Mouse (Mus musculus): ENCODE results near the gene Galnt11. TPM values are rescaled to one million over a fixed set of nuclear protein-coding genes. Genes with fewer than 3 reads are reported as not detected.
A peak's percentile ranks its signal among the peaks of the same experiment; 100 is the strongest.

The Galnt11 gene
- total RNA-seq, 2 experiments from 2014 or later = 24.5 TPM

DNA sequence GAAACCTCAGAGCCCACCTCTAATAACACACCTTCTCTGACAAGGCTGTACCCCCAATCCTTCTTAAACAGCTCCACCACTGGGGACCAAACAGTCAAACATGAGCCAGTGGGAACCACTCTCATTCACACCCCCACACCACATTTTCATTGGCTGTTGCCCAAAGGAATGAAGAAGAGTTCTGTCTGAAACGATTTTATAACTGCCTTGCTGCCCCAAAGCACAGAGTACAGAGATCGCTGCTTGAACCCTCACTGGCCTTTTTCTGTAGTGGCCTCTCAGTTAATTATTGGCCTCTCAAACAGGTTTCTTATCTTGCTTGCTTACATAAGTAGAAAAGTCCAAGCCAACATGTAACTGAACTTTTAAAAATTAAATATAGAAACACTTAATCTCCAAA, 30.7 kb downstream of the Galnt11 start:
- no peak for DNase-seq
- intact Hi-C loops (cut with DNase I) = no loop called here

DNA sequence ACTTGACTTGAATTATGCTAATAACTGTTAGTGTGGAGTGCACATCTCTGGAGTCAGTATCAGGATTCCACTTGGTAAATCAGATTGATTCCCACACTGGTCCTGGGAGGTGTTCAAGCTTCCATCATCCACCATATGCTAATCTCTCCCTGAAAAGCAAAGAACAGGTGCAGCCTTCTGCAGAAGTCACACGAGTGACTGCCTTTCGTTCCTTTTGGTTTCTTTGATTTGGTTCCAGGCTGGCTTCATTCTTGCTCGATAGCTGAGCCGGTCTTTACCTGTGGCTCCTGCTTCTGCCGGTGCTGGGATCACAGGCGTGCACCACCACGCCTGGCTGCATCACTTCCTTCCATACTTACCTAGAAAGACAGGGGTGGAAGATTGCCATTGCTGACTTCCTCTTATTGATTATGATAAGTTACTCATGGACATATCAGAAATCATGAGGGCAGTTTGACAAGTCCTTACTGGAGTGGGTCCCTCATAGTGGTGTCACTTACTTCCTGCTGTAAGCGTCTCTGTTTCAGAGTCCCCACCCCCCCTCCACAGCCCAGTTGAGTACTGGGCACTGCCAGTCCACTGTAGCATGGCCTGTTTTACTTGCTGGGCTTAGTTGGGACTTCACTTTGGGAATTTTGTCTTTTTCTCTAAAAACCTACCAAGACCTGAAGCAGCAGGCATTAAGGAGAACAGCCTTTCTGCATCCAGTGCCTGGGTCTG, 31.3 kb downstream of the Galnt11 start:
- DNase-seq = no peak
- intact Hi-C loops (cut with DNase I) = no loop called here

GRCm38 (mm10) chr5:25254491-25254890, 32.8 kb downstream of the Galnt11 start:
- intact Hi-C loops (cut with DNase I) = no loop called here

DNA sequence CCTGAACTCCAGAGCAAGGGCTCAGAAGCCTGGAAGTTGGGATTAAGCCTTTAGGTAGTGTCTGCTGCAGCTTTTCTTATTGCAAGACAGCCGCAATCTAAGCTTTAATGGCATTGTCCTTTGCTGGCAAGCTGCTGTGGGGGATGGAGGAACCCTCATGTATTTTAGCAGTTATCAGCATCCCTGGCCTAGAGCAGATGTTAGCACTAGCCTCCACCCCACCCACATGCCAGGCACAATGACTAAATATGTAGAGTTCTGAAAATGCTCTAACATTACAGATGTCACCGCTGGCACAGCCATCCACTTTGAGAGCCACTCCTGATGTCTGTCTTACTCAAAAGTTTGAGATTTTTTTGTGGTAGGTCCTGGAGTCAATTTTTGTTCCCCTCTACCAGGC, 35.0 kb downstream of the Galnt11 start:
- no peak for DNase-seq
- intact Hi-C loops (cut with DNase I) = no loop called here

More at GRCm38 (mm10) chr5:25254491-25254890, 32.8 kb downstream of the Galnt11 start:
- DNase-seq = no peak

- intact Hi-C loops (cut with DNase I) = no loop called here
- no peak for DNase-seq
These were observed 39.7 kb downstream of the Galnt11 start for GRCm38 (mm10) chr5:25261452-25261851.

GRCm38 (mm10) chr5:25262266-25262665, 40.6 kb downstream of the Galnt11 start:
- intact Hi-C loops (cut with DNase I) = no loop called here
- DNase-seq = no peak

DNA sequence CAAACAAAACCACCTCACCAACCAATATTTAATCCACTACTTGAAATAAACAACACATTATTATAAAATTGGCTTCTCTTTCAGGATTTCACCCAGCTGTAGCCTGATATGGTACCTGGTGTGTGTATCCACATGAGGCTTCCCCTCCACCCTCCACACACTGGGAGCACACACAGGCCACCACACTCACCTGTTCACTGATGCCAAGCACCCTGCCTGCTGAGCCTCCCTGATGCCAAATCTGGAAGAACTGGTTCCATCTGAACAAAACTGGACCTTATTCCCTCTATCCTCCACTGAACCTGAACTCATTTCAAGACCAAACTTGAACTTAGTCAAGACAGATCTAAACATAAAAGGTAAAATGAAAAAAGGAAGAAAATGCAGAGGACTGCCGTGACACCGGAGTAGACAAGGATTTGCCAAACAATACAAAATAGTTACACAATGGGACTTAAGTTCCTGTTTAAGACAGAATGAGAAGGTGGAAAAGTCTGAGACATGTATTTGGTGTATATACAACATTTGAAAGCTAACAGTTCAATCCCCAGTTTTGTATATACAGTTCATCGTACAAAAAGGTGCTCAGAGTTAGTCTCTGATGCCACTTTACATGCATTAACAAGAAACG, 46.7 kb downstream of the Galnt11 start:
- intact Hi-C loops (cut with DNase I) = no loop called here
- no peak for DNase-seq

DNA sequence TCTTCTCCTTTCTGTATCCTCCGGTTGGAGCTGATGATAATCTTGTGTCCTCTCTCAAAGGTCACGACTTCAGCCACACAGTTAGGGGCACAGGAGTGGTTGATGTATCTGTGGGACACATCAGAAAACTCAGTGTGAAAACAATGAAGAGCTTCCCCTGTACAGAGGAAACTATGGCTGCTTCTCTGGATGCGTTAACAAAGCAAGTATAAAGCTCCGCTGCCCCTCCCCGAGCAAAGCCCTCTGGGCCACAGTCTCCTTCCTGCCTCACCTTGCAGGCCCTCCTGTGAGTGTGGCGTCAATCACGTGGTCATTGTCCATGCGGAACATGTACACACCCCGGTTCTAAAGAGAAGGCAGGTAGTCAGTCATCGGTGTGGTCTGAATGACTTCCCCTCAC, 53.9 kb downstream of the Galnt11 start:
- intact Hi-C loops (cut with DNase I) = no loop called here

DNA sequence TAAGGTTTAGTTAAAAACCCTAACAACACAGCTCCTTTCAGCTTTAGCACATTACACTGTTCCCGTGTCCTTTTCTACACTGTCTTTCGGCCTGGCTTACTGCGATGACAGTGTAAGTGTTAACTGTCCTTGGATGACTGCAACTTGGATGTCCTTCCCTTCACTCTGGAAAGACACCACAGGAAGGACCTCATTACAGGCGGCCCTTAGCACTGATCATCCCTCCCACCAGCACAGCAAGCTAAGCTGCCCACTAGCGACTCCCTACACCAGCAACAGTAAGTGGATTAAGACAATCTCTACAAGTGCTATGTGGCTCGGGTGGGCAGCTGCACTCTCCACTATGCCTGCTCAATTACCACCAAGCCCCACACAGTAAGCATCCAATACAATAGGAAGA, 54.7 kb downstream of the Galnt11 start:
- no peak for DNase-seq
- intact Hi-C loops (cut with DNase I) = no loop called here

More for the DNA sequence above, 53.9 kb downstream of the Galnt11 start:
- DNase-seq = no peak

DNA sequence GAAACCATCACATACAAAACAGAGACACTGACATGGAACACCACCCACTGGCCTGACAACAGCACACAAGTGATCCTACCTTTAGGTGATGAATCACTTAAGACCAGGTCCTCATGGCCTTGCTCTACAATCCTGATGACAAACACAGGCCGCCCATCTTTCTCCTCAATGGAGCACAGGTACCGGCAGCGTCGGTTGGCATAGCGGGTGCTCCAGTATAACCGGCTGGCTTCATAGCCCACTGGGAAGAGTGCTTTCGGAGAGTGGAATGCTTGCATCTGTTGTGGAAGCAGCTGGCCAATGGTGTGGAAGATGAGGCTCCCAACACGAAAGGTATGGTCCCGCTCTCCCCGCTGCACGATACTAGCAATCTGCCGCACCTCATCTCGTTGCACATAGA, 62.3 kb downstream of the Galnt11 start:
- intact Hi-C loops (cut with DNase I) = no loop called here
- no peak for DNase-seq

DNA sequence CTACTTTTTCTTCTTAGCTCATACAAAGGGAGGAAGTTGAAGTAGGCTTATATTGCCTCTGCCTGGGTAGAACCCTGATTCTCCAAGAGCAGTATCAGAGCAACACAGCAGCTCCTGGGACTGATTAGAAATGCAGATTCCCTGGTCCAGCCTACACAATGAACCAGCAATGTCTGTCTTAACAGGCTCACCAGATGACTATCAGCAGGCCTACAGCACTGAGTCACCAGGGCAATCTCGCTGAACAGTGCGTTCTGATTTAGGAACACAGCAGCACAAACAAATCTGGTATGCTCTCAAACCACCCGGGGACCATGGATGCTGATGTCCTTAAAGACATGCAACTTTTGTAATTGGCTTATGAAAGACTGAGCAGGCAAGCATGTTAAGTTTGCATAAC, 75.1 kb downstream of the Galnt11 start:
- intact Hi-C loops (cut with DNase I) = no loop called here
- DNase-seq = no peak

DNA sequence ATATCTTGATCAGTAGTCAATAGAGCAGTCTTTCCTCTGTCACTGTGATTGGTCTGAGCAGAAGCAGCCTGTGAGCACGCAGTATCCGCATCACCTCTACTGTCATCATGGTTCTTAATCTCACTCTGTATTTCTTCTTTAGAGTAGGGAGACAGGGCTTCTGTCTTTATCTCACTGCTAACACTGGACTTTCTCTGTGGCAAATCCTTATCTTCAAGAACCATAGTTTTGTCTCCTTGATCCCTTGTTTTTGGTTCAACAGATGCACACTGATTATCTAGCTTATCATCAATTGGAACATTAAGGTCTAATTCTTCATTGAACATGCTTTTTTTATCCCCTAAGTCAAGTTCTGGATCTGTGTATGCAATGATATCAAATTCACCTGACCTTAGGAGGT, 88.5 kb downstream of the Galnt11 start:
- intact Hi-C loops (cut with DNase I) = no loop called here
- no peak for DNase-seq

DNA sequence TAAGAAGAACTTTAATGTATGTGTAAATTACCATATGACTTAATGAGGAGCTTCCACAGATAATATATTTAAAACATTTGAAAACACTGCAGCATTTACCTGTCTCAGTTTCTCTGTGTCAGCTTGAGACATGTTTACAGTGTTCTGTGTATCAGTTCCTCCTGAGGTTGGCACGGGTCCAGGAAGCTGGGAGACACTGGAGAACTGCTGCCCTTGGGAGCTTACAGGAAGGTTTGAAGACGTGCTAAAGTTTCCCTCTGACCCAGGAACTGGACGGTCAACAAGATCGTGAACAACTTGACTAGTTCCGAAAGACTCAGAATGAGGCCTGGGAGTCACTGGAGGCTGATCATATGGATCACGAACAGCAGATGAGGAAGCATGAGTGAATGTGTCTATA, 92.2 kb downstream of the Galnt11 start:
- intact Hi-C loops (cut with DNase I) = no loop called here
- DNase-seq = peak; percentile 21 to 33

Other genes starting within 250 kb of the Galnt11 start
- 10 to 100 TPM; 41.9 to 43.5 TPM for gene Prkag2, start 121.3 kb upstream of the Galnt11 start, total RNA-seq (2021)
- gene Galntl5, start 40.4 kb upstream of the Galnt11 start, total RNA-seq (2021) = not detected
- gene E130116L18Rik, start 1.2 kb downstream of the Galnt11 start, total RNA-seq (2021) = not detected

All from heart, postnatal 14 days (tissue).